Mouse (Mus musculus): ENCODE results near the gene Barx2.

DNA sequence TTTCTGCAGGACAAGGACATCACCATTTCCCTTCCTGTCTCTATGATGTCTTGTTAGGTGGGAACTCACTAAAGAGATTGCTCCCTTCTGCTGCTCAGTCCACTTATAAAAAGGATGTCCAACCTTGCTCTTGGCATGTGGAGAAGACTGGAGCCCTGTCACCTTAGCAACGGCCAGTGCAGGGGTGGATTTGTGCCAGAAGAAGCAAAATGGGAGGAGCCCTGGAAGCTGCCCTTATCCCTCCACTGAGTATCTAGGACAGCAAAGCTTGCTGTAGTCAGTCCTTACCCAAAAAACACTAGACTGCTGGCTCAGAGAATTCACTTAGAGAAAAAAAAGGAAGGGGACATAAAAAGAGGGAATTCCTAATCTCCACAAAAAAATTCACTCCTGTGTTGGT is 49.0 kb upstream of the Barx2 start:
- no peak for TF ChIP-seq CTCF (IDR thresholded peaks at IDR 0.05; ENCODE audit: low read depth)
- no peak for TF ChIP-seq EP300 (optimal IDR thresholded peaks at IDR 0.05)

Data from stomach, postnatal 0 days (tissue).